Mouse (Mus musculus) liver, postnatal 0 days (tissue): ENCODE data around the gene Rhof. TPM values are rescaled to one million over a fixed set of nuclear protein-coding genes. Genes with fewer than 3 reads are reported as not detected.

Experiments used
- ATAC-seq: fragments of 200-750 bp; cut with Nextera tagmentation; 2 replicates; pipeline ENCODE4 v1.8.0; 2017; ENCODE audit warnings: mild to moderate bottlenecking, moderate library complexity
- DNase-seq: peaks from one replicate; pipeline ENCODE4 v3.0.0-alpha.2; 2016
- H3K27ac ChIP-seq: fragments of 300-500 bp; sonication (generic); 2 replicates; pipeline ENCODE4 v1.5.1; 2014; ENCODE audit warnings: antibody characterized with exemption, moderate library complexity, mild to moderate bottlenecking, low read depth
- H3K27me3 ChIP-seq: fragments of 300-500 bp; sonication (generic); 2 replicates; pipeline ENCODE4 v1.6.1; 2014; ENCODE audit warnings: low read length, control low read depth, mixed read lengths; ENCODE audit not compliant: insufficient read depth
- H3K36me3 ChIP-seq: fragments of 300-500 bp; sonication (generic); replicated peaks from 2 replicates; pipeline ENCODE4 v1.6.1; 2014; ENCODE audit warnings: mild to moderate bottlenecking, control low read depth, low read length, moderate library complexity, mixed read lengths; ENCODE audit not compliant: insufficient read depth
- H3K4me1 ChIP-seq: fragments of 300-500 bp; sonication (generic); 2 replicates; pipeline ENCODE4 v1.6.1; 2014; ENCODE audit warnings: antibody characterized with exemption, mild to moderate bottlenecking, control low read depth; ENCODE audit not compliant: insufficient read depth
- H3K4me2 ChIP-seq: fragments of 300-500 bp; sonication (generic); 2 replicates; pipeline ENCODE4 v1.6.1; 2014; ENCODE audit warnings: low read depth, mild to moderate bottlenecking, low read length, moderate library complexity, mixed read lengths
- H3K4me3 ChIP-seq: fragments of 300-500 bp; sonication (generic); 2 replicates; pipeline ENCODE4 v1.5.1; 2014; ENCODE audit warnings: low read depth, low read length
- H3K9ac ChIP-seq: fragments of 300-500 bp; sonication (generic); replicated peaks from 2 replicates; pipeline ENCODE4 v1.6.1; 2014; ENCODE audit warnings: mild to moderate bottlenecking, moderate library complexity
- H3K9me3 ChIP-seq: fragments of 300-500 bp; sonication (generic); 2 replicates; pipeline ENCODE4 v1.6.1; 2016; ENCODE audit warnings: mild to moderate bottlenecking, control low read depth, low read length, mixed read lengths
- CTCF ChIP-seq: sonication (generic); IDR thresholded peaks from 2 replicates; pipeline ENCODE4 v1.5.1; 2016; ENCODE audit warnings: antibody characterized with exemption, low read depth
- EP300 ChIP-seq: IDR thresholded peaks from 2 replicates; pipeline ENCODE4 v1.6.1; 2016; ENCODE audit warnings: antibody characterized with exemption, low read depth, mild to moderate bottlenecking
- WGBS: fragments of 180-500 bp; shearing (Covaris S2); extraction: QIAGEN DNeasy Blood & Tissue Kit; methylation state at CpG from one replicate; pipeline ENCODE4 v1.1.7; 2014; ENCODE audit not compliant: insufficient replicate concordance; 5-methylcytosine and 5-hydroxymethylcytosine counted together
- polyA plus RNA-seq: library from polyadenylated mRNA; unstranded; fragments of >200 nt; fragmentation: Nextera tagmentation; extraction: Ambion mirVana; gene quantifications from 2 replicates; pipeline ENCODE4 v1.2.1, GENCODE M21; 2015

The Rhof gene
- polyA plus RNA-seq, 1 experiment from 2014 or later: 2.1 TPM

DNA sequence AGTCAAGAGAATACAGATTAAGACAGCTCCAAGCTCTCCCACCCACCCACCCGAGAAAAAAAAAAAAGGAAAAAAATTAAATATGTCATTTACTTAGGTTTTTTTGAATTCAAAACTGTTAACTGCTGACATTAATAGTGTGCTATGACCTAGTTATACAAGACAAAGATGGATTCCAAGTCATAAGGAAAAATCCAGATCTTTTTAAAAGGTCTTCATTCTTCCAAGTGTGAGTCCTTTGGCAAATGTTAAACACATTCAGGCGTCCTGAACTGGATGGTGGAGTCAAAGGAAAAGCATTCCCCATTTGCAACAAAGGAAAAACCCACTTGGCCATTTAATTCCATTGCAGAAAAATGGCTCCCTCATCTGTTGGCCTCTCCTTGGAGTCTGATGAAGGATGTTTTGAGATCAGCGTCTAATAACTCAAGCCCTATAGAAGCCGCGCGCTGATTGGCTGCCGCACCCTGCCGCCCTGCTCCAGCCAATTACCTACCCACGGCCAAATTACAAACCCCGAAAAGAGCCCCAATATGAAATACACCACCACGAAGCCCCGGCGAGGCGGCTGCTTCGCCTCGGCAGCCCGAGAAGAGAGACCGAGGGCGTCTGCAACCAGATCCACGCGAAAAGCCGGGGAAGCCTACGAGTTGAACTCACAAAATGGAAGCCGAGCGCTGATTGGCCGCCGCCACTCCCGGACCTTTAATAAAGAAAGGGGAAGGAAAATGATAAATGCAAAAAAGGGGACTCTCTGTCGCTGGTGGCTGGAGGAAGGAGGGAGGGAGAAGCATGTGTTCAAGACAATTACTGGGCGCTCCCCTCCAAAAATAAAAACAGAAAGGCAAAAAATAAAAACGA lies 8.4 kb upstream of the Rhof start:
- Histone ChIP-seq H3K4me2 (peak overlapping the region; percentile 88), H3K4me1 (peaks cover 54% of the 10 kb centered on the region), H3K27ac (peak overlapping the region; percentile 100), H3K36me3 (peaks cover 17% of the 10 kb centered on the region), H3K9me3 (no peaks in the 10 kb centered on the region), H3K27me3 (no peaks in the 10 kb centered on the region), H3K4me3 (peak overlapping the region; percentile 94), H3K9ac (peak overlapping the region; percentile 99)
- DNase-seq (peak; percentile 88), ATAC-seq (peak; percentile 35)
- TF ChIP-seq EP300: peak; percentile 67
- peak; percentile 27; the same call in 1 of the 2 replicates for TF ChIP-seq CTCF
- under 1% methylated on average over 31 of the region's 31 CpGs for whole genome bisulfite sequencing

- Histone ChIP-seq H3K4me2 (peak overlapping the region; percentile 88), H3K9ac (peak overlapping the region; percentile 99), H3K4me1 (peaks cover 54% of the 10 kb centered on the region), H3K9me3 (no peaks in the 10 kb centered on the region), H3K27me3 (no peaks in the 10 kb centered on the region), H3K36me3 (peaks cover 9% of the 10 kb centered on the region), H3K4me3 (peak overlapping the region; percentile 94), H3K27ac (peak overlapping the region; percentile 100)
- no peak for ATAC-seq
- TF ChIP-seq CTCF (no peak), EP300 (no peak)
- 3% methylated on average over 28 of the region's 28 CpGs for WGBS
- DNase-seq: peak; percentile 31
These were observed 7.5 kb upstream of the Rhof start for GRCm38 (mm10) chr5:123139722-123140627.

GRCm38 (mm10) chr5:123138953-123139721 lies 6.6 kb upstream of the Rhof start:
- no peak for TF ChIP-seq CTCF
- peak; percentile 55 for TF ChIP-seq EP300
- peak; percentile 87 for DNase-seq
- no peaks in the 10 kb centered on the region for H3K9me3 ChIP-seq
- peak overlapping the region; percentile 100 for H3K27ac ChIP-seq
- H3K36me3 ChIP-seq: peaks cover 8% of the 10 kb centered on the region
- H3K27me3 ChIP-seq: no peaks in the 10 kb centered on the region
- peaks cover 54% of the 10 kb centered on the region for H3K4me1 ChIP-seq
- H3K4me3 ChIP-seq: peak overlapping the region; percentile 94
- WGBS: 2% methylated on average over 39 of the region's 39 CpGs
- peak overlapping the region; percentile 99 for H3K9ac ChIP-seq
- peak overlapping the region; percentile 88 for H3K4me2 ChIP-seq
- ATAC-seq: peak; percentile 14

- peak overlapping the region; percentile 88 for H3K4me2 ChIP-seq
- ATAC-seq: peak; percentile 28
- peak overlapping the region; percentile 94 for H3K4me3 ChIP-seq
- TF ChIP-seq EP300 (no peak), CTCF (peak; percentile 17; the same call in 1 of the 2 replicates)
- H3K9ac ChIP-seq: peak overlapping the region; percentile 99
- H3K27me3 ChIP-seq: no peaks in the 10 kb centered on the region
- DNase-seq: peak; percentile 83
- H3K4me1 ChIP-seq: peaks cover 51% of the 10 kb centered on the region
- WGBS: under 1% methylated on average over 26 of the region's 40 CpGs
- peak overlapping the region; percentile 100 for H3K27ac ChIP-seq
- H3K36me3 ChIP-seq: peaks cover 14% of the 10 kb centered on the region
- H3K9me3 ChIP-seq: no peaks in the 10 kb centered on the region
These were observed 5.9 kb upstream of the Rhof start for GRCm38 (mm10) chr5:123138230-123138911.

DNA sequence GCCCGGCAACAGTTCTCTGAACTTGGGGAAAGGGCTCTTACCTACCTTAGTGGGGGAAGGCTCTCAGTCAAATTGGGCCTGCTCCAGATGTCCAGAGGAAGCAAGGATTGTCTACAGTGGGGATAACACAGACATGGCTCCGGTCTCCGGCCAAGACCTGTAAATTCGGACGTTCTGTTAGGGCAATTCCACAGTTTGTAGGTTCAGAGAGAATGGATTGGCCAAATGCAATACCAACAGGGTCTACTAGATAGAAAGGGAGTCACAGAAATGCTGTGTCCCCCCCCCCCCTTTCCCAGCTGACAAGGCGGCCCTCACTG lies 5.4 kb upstream of the Rhof start:
- Histone ChIP-seq H3K27ac (peak overlapping the region; percentile 100), H3K4me2 (peak overlapping the region; percentile 88), H3K27me3 (no peaks in the 10 kb centered on the region), H3K9me3 (no peaks in the 10 kb centered on the region), H3K4me1 (peaks cover 55% of the 10 kb centered on the region), H3K36me3 (peaks cover 14% of the 10 kb centered on the region), H3K4me3 (peak overlapping the region; percentile 94), H3K9ac (peak overlapping the region; percentile 99)
- TF ChIP-seq EP300 (no peak), CTCF (no peak)
- no peak for ATAC-seq
- 10% methylated on average over 5 of the region's 6 CpGs for WGBS
- DNase-seq: no peak
